Mouse (Mus musculus) cerebellum, adult 2 months (tissue): ENCODE data around the gene Brd4.
"Not testable (repeated sequence)": the region's sequence is repeated elsewhere in the genome, so short reads cannot be mapped to it uniquely, and the experiment has no call there.

Experiments
- CTCF ChIP-seq: fragments of 200-500 bp; IDR thresholded peaks from 2 replicates; pipeline ENCODE4 v1.5.1; 2011; ENCODE audit warnings: low read depth, mild to moderate bottlenecking, control low read depth, low read length, moderate library complexity, borderline replicate concordance; ENCODE audit not compliant: insufficient read depth
- POLR2A ChIP-seq: fragments of 200-500 bp; IDR thresholded peaks from 2 replicates; pipeline ENCODE4 v1.6.1; 2011; ENCODE audit warnings: low read length, control low read depth, borderline replicate concordance; ENCODE audit not compliant: insufficient read depth

DNA sequence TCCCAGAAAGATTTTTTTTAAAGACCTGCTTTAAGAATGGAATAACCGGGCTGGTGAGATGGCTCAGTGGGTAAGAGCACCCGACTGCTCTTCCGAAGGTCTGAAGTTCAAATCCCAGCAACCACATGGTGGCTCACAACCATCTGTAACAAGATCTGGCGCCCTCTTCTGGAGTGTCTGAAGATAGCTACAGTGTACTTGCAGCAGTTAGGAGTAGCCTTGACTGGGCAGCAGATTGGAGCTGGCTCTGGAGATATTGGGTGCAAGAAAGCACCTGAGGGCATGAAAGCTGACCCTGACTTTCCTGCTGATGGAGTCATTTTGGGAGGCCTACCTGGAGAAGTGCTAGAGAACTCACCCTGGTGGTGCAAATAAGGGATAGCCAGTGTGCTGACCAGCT is 68.9 kb downstream of the Brd4 start:
- TF ChIP-seq CTCF, result 0 out of 2 replicates have a peak, but pooled peaks have one; percentile 25
- TF ChIP-seq POLR2A, result not testable (repeated sequence)
